Mouse (Mus musculus): ENCODE data around the gene Klf9.

The Klf9 gene

GRCm38 (mm10) chr19:23164651-23165240, 23.7 kb downstream of the Klf9 start:
- DNase-seq, result no peak

GRCm38 (mm10) chr19:23166550-23167284, 25.7 kb downstream of the Klf9 start:
- DNase-seq, result no peak

- no peak for DNase-seq
These were observed 28.1 kb downstream of the Klf9 start for GRCm38 (mm10) chr19:23168899-23169658.

GRCm38 (mm10) chr19:23169659-23170050, 28.6 kb downstream of the Klf9 start:
- DNase-seq, result no peak

- DNase-seq, result no peak
These were observed 29.4 kb downstream of the Klf9 start for GRCm38 (mm10) chr19:23170476-23170875.

- DNase-seq, result no peak
These were observed 30.1 kb downstream of the Klf9 start for GRCm38 (mm10) chr19:23171136-23171535.

- DNase-seq, result no peak
These were observed 34.1 kb downstream of the Klf9 start for GRCm38 (mm10) chr19:23175090-23175489.

- no peak for DNase-seq
These were observed 34.5 kb downstream of the Klf9 start for GRCm38 (mm10) chr19:23175511-23175910.

GRCm38 (mm10) chr19:23178533-23178932, 37.5 kb downstream of the Klf9 start:
- DNase-seq, result no peak

- no peak for DNase-seq
These were observed 42.5 kb downstream of the Klf9 start for GRCm38 (mm10) chr19:23183493-23183892.

GRCm38 (mm10) chr19:23184068-23184467, 43.0 kb downstream of the Klf9 start:
- no peak for DNase-seq

- no peak for DNase-seq
These were observed 46.7 kb downstream of the Klf9 start for GRCm38 (mm10) chr19:23187732-23188131.

- no peak for DNase-seq
These were observed 48.0 kb downstream of the Klf9 start for GRCm38 (mm10) chr19:23188986-23189385.

GRCm38 (mm10) chr19:23189744-23190143, 48.7 kb downstream of the Klf9 start:
- DNase-seq, result no peak

- no peak for DNase-seq
These were observed 50.5 kb downstream of the Klf9 start for GRCm38 (mm10) chr19:23191486-23191885.

GRCm38 (mm10) chr19:23193076-23193475, 52.0 kb downstream of the Klf9 start:
- DNase-seq, result no peak

GRCm38 (mm10) chr19:23202106-23202505, 61.1 kb downstream of the Klf9 start:
- DNase-seq, result no peak

- DNase-seq, result no peak
These were observed 62.6 kb downstream of the Klf9 start for GRCm38 (mm10) chr19:23203505-23204053.

- DNase-seq, result no peak
These were observed 70.3 kb downstream of the Klf9 start for GRCm38 (mm10) chr19:23211325-23211724.

- no peak for DNase-seq
These were observed 73.3 kb downstream of the Klf9 start for GRCm38 (mm10) chr19:23214326-23214725.
